Mouse (Mus musculus) stomach, postnatal 0 days (tissue): ENCODE measurements around the gene Mdga2. TPM values are rescaled to one million over a fixed set of nuclear protein-coding genes. Genes with fewer than 3 reads are reported as not detected.
A peak's percentile ranks its signal among the peaks of the same experiment; 100 is the strongest.

Experiments
- ATAC-seq: fragments of 200-750 bp; cut with Nextera tagmentation; 2 replicates; pipeline ENCODE4 v1.8.0; 2017; ENCODE audit not compliant: low FRiP score, low TSS enrichment
- DNase-seq: peaks from one replicate; pipeline ENCODE4 v3.0.0-alpha.2; 2016; ENCODE audit warnings: low spot score
- H3K27ac ChIP-seq: fragments of 300-500 bp; sonication (generic); replicated peaks from 2 replicates; pipeline ENCODE4 v1.5.1; 2014; ENCODE audit warnings: mild to moderate bottlenecking, control low read depth
- H3K27me3 ChIP-seq: fragments of 300-500 bp; sonication (generic); 2 replicates; pipeline ENCODE4 v1.6.1; 2014; ENCODE audit warnings: low read length; ENCODE audit not compliant: control insufficient read depth, insufficient read depth
- H3K36me3 ChIP-seq: fragments of 300-500 bp; sonication (generic); 2 replicates; pipeline ENCODE4 v1.6.1; 2014; ENCODE audit warnings: low read length, mixed read lengths; ENCODE audit not compliant: control insufficient read depth, insufficient read depth
- H3K4me1 ChIP-seq: fragments of 300-500 bp; sonication (generic); replicated peaks from 2 replicates; pipeline ENCODE4 v1.6.1; 2014; ENCODE audit warnings: antibody characterized with exemption; ENCODE audit not compliant: control insufficient read depth, insufficient read depth
- H3K4me2 ChIP-seq: fragments of 300-500 bp; sonication (generic); replicated peaks from 2 replicates; pipeline ENCODE4 v1.6.1; 2014; ENCODE audit warnings: low read depth, mild to moderate bottlenecking, control low read depth, moderate library complexity
- H3K4me3 ChIP-seq: fragments of 300-500 bp; sonication (generic); 2 replicates; pipeline ENCODE4 v1.5.1; 2014; ENCODE audit warnings: low read depth, low read length, control low read depth
- H3K9ac ChIP-seq: fragments of 300-500 bp; sonication (generic); 2 replicates; pipeline ENCODE4 v1.6.1; 2014; ENCODE audit warnings: mild to moderate bottlenecking, low read length, control low read depth, mixed read lengths
- H3K9me3 ChIP-seq: fragments of 300-500 bp; sonication (generic); 2 replicates; pipeline ENCODE4 v1.6.1; 2016; ENCODE audit warnings: low read length; ENCODE audit not compliant: control insufficient read depth
- CTCF ChIP-seq: IDR thresholded peaks from 2 replicates; pipeline ENCODE4 v1.5.1; 2016; ENCODE audit warnings: antibody characterized with exemption, low read depth, mild to moderate bottlenecking, moderate library complexity
- EP300 ChIP-seq: optimal IDR thresholded peaks from 2 replicates; pipeline ENCODE3; 2016; ENCODE audit warnings: antibody characterized with exemption
- WGBS: fragments of 180-500 bp; shearing (Covaris S2); extraction: QIAGEN DNeasy Blood & Tissue Kit; methylation state at CpG from one replicate; pipeline ENCODE4 v1.1.7; 2014; 5-methylcytosine and 5-hydroxymethylcytosine counted together
- polyA plus RNA-seq: library from polyadenylated mRNA; unstranded; fragments of >200 nt; fragmentation: Nextera tagmentation; extraction: Ambion mirVana; gene quantifications from 2 replicates; pipeline ENCODE4 v1.2.1, GENCODE M21; 2015

Gene Mdga2
- polyA plus RNA-seq, 1 experiment from 2014 or later = 0.45 TPM

DNA sequence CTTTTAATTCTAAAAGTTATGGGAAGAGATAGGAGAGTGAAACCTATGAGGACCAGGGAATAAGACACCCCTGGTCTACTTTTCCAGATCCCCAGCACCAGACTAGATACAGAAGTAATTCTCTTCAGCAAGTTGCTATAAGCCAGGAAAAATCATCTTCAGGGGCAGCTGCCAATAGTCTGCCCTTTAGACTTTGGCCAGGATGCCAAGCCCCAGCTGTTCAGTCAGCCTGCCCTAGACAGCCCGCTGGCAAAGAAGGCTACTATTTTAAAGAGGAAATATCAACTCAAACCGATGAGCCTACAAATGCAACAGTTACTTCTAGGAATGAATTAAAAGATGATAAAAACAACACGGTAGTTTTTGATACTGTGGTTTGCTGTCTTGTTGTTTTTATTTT is 356.1 kb downstream of the Mdga2 start:
- WGBS = 76% methylated on average over 3 of the region's 3 CpGs
- H3K27me3 ChIP-seq = no peaks in the 10 kb centered on the region
- no peaks in the 10 kb centered on the region for H3K9me3 ChIP-seq
- no peak overlapping the region for H3K4me3 ChIP-seq
- no peak for ATAC-seq
- H3K4me2 ChIP-seq = no peak overlapping the region
- no peak for DNase-seq
- H3K4me1 ChIP-seq = no peaks in the 10 kb centered on the region
- no peak overlapping the region for H3K9ac ChIP-seq
- TF ChIP-seq EP300 = no peak
- no peak for TF ChIP-seq CTCF
- H3K36me3 ChIP-seq = no peaks in the 10 kb centered on the region
- H3K27ac ChIP-seq = no peak overlapping the region

DNA sequence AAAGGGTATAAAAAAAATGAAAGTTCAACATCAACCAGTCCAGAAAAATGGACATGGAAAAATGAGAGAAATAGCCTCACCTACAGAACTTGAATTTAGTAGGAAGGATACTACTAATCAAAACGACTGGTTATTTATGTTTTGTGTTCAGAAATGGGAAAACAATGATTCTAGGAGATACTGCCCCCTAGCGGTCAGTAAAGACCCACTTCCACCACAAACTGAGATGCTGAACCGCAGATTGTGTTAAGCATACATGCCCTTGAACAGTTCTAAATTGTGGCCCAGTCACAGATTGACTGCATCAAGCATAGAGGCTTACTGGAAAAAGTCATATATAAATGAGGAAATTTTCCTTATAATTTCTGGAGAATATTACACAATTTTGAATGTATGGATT is 369.2 kb downstream of the Mdga2 start:
- H3K27ac ChIP-seq = no peak overlapping the region
- no peaks in the 10 kb centered on the region for H3K4me1 ChIP-seq
- DNase-seq = no peak
- H3K9me3 ChIP-seq = no peaks in the 10 kb centered on the region
- no peak overlapping the region for H3K9ac ChIP-seq
- H3K4me3 ChIP-seq = no peak overlapping the region
- ATAC-seq = no peak
- WGBS = 26% methylated on average over 3 of the region's 3 CpGs
- TF ChIP-seq CTCF = peak; percentile 72
- no peak for TF ChIP-seq EP300
- no peaks in the 10 kb centered on the region for H3K27me3 ChIP-seq
- H3K4me2 ChIP-seq = no peak overlapping the region
- no peaks in the 10 kb centered on the region for H3K36me3 ChIP-seq

GRCm38 (mm10) chr12:66840336-66840735 is 382.0 kb downstream of the Mdga2 start:
- Histone ChIP-seq H3K9ac (no peak overlapping the region), H3K27ac (no peak overlapping the region), H3K36me3 (no peaks in the 10 kb centered on the region), H3K4me3 (no peak overlapping the region), H3K9me3 (no peaks in the 10 kb centered on the region), H3K27me3 (no peaks in the 10 kb centered on the region), H3K4me2 (no peak overlapping the region), H3K4me1 (no peaks in the 10 kb centered on the region)
- WGBS = 41% methylated on average over 3 of the region's 3 CpGs
- TF ChIP-seq CTCF (no peak), EP300 (no peak)
- DNase-seq (no peak), ATAC-seq (no peak)

GRCm38 (mm10) chr12:66755653-66756052 is 466.7 kb downstream of the Mdga2 start:
- DNase-seq (no peak), ATAC-seq (no peak)
- Histone ChIP-seq H3K4me2 (no peak overlapping the region), H3K27ac (no peak overlapping the region), H3K9ac (no peak overlapping the region), H3K4me3 (no peak overlapping the region), H3K4me1 (no peaks in the 10 kb centered on the region), H3K36me3 (no peaks in the 10 kb centered on the region), H3K27me3 (no peaks in the 10 kb centered on the region), H3K9me3 (no peaks in the 10 kb centered on the region)
- no peak for TF ChIP-seq CTCF
- TF ChIP-seq EP300 = no peak

DNA sequence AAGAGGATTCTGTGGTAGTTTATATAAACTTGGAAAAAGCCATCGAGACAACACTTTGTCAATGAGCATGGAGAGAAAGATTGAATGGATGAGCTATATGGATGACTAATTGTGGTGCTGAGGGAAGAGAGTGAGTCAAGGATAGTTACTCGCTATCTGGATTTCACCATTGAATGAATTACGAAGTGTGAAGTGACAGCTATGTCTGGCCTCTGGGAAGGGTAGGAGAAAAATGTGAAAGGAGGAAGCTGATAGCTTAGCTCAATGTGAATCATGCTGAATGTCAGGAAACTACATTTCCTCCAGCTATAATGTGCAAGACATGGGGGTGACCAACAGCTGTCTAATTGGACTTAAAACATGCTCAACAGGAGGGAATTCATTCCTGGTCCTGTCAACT is 487.8 kb downstream of the Mdga2 start:
- no peak for ATAC-seq
- no peak overlapping the region for H3K4me3 ChIP-seq
- no peaks in the 10 kb centered on the region for H3K27me3 ChIP-seq
- 60% methylated on average over 3 of the region's 3 CpGs for WGBS
- no peaks in the 10 kb centered on the region for H3K9me3 ChIP-seq
- no peaks in the 10 kb centered on the region for H3K36me3 ChIP-seq
- H3K4me1 ChIP-seq = no peaks in the 10 kb centered on the region
- no peak overlapping the region for H3K27ac ChIP-seq
- DNase-seq = no peak
- H3K9ac ChIP-seq = no peak overlapping the region
- H3K4me2 ChIP-seq = no peak overlapping the region
- TF ChIP-seq CTCF (no peak), EP300 (no peak)

GRCm38 (mm10) chr12:66724474-66724873 is 497.9 kb downstream of the Mdga2 start:
- Histone ChIP-seq H3K4me2 (no peak overlapping the region), H3K4me3 (no peak overlapping the region), H3K36me3 (no peaks in the 10 kb centered on the region), H3K27ac (no peak overlapping the region), H3K9ac (no peak overlapping the region), H3K9me3 (no peaks in the 10 kb centered on the region), H3K27me3 (no peaks in the 10 kb centered on the region), H3K4me1 (no peaks in the 10 kb centered on the region)
- WGBS = 62% methylated on average over 2 of the region's 2 CpGs
- ATAC-seq (no peak), DNase-seq (no peak)
- TF ChIP-seq EP300 (no peak), CTCF (no peak)
